Mouse (Mus musculus) lung, postnatal 10 days (tissue): ENCODE measurements at regions not wholly inside any gene's neighbourhood (a gene's known extent, or its start where the extent isn't known, plus 50 kb on each side); places are given as distances from the start of the nearest gene placed in this dataset.
A peak's percentile ranks its signal among the peaks of the same experiment; 100 is the strongest.

ENCODE experiments used
- DNase-seq: peaks from one replicate; pipeline ENCODE4 v3.0.0; 2021

DNA sequence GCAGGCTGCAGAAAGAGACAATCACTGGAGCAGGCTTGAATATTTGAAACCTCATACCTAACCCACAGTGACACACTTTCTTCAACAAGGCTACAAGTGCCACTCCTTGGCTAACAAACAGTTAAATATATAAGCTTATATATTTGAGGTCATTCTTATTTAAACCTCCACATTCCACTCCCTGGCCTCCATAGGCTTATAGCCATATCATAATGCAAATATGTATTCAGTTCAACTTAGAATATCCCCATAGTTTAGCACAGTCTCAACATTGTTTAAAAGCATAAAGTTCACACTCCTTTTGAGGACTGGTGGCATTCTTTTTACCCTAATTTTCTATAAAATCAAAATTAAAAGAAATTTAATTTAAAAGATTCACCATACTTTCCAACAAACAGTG, 390.0 kb upstream of the Mef2c start:
- no peak for DNase-seq

DNA sequence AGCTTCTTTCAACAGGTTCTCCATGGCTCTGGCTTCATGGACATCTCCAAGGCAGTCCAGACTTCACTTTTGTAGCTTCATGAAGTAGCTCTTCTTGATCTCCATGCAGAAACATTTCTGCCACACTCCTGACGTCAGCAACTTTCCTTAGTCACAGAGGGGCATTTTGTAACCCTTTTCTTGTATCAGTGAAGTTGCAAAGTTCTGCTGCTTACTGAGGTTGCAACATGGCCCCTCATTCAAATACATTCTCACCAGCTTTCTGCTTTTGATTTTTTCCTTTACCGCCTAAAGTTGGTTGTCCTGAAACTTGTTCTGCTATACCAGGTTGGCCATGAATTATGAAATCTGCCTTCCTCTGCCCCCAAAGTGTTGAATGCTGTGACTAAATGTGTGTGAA, 389.4 kb upstream of the Mef2c start:
- DNase-seq = no peak

DNA sequence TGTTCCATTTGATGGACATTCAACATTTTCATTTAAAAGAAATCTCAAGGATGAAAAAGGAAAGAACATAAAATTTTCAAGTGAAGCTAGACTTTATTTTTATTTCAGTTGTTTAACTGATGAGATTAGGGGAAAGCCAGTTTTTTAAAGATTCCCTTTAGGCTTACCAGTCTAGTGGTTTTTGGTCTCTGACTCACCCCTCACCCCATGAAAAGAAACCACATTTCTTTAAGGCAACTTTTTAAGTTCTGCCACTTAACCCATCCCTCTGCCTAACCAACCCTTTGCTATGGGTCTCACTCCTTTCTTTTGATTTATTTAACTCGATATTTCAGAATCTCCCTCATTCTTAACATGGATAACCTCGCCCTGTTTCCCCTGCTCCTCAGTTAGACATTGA, 388.1 kb upstream of the Mef2c start:
- DNase-seq = no peak

DNA sequence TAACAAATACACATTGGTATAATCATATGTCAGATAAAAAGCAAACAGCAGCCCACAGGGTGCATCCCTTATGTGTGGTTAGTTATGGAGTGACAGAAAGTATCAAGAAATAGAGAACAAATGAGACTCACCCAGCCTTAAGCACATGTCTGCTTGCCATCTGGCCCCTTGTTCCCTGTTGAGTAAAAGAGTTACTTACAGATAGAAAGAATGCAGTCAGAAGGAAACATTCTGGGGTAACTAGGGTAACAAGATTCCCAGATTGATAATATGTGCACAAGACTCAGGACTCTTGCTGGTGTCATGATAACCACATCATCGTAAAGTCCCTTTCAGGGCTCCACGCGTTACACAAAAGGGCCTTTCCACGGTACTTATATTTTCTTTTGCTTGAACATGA, 383.5 kb upstream of the Mef2c start:
- no peak for DNase-seq

DNA sequence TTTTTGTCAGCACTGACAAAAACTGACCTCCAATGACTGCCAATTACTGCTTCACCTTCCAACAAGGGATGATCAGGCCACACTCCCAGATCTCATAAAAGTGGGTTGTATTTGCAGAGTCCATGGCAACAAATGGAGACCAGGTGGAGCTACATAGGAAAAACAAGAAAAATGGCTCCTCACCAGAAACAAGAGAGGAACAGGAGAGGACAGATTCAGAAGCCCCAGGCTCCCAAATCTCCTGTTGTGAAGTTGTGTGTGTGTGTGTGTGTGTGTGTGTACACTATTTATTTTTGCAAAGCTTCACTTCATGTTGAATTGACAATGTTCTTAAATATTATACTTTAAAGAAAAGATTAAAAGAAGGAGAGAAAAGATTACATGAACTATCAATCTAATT, 380.2 kb upstream of the Mef2c start:
- DNase-seq = no peak

DNA sequence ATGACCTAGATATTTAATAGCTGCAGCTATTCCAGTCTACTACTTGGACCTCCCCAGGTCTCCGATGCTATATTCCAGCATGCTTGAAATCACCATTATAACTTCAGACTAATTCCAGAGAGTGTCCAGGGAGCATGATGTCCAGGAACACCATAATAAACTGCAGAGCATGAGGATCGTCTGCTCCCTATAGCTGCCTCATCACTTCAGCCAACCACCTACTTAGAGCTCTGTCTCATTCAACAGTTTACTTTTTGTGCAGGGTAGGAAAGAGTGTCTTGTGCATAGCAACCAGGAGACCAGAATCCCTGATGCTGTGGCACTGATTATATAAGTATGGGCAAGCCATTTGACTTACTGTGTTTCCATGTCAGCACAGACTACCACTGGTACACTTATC, 379.2 kb upstream of the Mef2c start:
- no peak for DNase-seq

DNA sequence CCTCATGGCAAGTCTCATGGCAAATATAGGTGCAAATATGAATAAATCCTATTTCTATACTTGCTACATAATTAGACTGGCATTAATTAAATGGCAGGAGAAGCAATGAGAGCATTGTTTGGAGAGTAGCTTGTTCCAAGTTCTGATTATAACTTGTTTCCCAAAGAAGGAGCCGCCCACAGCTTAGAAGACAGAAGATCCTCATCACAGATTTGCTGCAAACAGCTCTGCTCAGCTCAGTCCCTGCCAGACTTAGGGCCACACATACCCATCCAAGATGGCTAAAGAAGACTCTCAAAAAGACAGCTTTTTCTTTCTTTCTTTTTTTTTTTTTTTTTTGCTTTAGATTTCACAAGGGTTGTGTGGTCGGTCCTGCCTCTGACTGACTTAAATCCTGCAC, 377.4 kb upstream of the Mef2c start:
- no peak for DNase-seq

DNA sequence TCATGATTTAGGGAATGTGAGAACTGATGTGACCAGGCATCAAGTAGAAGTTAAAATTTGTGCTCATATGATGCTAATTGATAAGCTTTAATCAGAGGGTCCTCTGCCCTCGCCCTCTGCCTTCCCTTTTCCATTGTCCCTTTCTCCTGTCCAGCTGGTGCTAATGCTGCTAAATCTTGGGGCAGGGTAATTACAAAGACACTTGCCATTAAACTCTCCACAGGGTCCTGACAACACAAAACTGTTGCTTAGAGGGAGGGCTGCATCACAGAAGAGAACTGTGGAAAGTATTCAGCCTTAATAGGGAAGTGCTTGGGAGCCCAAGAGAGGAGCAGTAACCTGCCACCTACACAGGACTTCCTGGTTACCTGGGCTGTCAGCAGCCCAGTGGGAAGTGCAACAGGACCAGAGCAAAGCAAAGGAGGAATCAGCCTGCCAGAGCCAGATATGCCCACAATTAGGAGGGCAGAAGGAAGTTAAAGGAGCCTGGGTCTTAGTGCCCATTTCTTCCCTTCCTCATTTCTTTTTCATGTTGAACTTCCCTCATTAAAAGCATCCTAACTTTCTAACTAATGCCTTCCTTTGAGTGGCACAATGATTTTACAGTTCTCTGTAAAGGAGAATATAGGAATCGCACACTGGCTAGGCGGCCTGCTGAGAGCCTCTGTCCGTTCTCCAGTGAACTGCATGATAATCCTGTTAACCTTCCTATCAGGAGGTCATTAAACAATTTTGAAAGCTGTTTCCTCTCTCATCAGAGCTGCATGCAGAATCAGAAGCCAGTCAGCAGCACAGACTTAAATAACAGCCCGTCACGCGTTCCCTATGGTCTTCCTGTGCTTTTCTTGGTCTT, 372.5 kb upstream of the Mef2c start:
- DNase-seq = no peak

DNA sequence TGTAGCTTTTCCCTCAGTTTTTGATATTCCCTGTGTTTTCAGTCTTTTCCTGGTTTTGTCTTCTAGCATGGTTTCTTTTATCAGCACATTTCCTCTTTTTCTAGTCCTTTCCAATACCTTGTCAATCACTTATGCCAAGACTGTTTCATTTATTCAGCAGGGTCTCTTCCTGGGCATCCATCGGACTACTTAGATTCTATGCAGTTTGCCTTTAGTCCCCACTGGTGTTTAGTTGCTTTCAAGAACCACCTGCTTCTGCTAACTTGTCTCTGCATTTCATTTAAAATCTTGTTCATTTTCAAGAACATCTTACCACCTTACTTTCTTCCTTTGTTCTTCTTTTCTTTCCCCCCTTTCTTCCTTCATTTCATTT, 371.9 kb upstream of the Mef2c start:
- no peak for DNase-seq

DNA sequence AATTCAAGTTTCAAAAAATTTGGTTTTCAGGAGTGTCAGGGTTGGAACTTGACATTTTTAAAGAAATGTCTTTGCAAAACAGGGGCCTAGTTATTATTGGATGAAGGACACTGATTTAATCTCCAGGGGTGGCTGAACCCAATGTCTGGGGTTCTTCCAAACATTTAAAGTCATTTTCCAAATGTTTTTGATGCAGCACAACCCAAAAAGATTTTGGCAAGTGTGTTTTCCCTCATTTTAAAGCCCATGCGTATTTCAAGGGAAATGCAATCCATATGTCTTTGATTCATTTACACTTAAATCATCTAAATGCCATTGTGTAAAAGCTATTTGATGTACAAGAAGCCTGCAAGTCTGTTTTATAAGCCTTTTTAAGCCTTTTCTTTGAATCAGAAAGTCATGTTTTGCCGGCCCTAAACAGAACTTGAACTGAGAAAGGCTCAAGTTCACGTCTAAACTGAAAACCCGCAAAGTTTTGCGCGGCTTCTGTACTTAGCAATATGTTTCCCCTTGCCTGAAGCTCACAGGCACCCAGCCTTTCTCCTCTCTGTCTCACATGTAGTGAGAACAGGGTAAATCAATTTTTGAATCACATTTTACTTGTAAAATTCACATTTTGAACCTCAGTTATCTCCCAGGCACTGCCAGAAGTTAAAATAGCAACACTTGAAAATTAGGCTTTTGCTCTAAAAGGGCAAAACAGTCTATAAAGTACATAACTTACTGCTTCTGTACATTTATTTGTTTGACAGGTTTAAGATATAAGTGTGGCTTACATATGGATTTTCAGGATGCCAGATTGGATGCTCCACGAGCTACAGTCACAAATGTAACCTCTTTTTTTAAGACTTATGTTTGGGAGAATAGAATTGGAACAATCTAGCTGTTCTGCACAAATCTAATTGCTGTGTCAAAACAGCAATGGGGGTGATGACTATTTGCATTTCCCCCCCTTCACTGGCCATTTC, 370.9 kb upstream of the Mef2c start:
- DNase-seq = no peak

DNA sequence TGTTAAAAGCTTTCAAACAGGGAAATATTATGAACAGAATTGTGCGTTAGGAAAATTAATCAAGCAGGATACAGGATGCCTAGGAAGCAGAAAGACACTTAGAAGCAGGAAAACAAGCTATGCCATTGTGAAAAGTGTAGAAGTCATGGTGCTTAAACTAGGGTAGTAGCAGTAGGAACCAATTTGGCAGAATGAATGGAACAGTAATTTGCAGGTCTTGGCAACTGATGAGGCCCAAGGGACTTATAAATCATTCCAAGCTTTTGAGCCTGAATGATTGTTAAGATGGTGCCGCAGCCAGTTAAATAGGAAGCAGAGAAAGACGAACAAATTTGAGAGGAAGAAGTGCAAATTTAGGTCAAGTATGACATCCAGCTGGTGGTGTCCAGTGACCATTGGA, 360.5 kb upstream of the Mef2c start:
- DNase-seq = no peak

DNA sequence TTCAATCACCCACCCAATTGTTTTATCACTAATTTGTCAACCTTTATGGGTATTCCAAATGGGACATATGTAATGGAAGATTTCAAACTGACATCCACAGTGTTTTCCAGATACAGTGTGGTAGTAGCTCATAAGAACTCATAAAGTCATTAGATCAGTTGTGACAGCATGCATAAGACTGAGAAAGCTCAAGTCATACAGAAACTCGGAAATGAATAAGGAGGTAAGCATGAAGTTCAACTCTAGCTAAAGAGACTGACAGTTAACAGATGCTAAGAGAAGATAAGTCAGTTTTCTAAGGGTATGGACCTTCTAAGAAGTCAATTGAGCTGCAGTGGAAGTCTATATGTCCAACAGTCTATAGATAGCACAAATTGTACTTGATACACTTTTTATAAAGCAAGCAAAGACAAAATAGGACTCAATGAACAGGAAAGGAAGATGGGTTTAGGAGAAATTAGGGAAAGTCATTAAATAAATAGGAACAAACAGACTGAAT, 349.2 kb upstream of the Mef2c start:
- DNase-seq = no peak

DNA sequence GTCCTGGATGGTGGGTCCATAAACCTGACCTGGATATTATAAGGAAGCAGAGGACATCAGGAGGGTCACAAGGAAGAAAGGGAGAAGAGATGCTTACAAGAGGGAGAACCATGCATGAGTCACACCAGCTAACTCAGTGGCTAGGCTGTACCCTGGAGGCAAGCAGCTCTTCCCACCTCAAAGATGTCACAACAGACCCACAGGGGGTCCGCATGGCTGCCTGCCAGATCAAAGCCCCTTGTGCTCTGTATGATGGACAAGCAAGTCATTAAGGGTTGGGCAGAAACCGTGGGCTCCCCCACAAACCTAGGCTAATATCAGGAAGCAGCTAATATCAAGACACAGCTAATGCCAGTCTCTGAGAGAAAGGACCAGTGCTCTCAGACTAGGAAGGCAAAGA, 343.9 kb upstream of the Mef2c start:
- DNase-seq = peak; percentile 4

DNA sequence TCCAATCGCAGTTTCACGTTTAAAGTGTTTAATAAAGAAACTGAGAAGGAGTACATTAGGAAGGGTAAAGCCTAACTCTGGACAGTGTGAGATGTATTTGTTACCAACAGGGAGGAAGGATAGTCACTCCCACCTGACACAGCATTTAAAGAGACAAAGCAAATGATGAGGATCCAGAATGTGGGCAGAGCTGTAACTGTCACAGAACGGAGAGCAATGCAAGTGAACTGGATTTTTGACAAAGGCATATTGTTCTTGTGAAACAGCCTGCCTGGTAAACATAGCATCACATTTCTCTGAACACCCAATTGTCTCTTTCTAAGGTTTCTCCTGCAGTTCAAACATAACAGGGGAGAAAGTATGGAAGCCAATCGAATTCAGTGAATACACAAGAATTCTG, 341.1 kb upstream of the Mef2c start:
- DNase-seq = no peak

DNA sequence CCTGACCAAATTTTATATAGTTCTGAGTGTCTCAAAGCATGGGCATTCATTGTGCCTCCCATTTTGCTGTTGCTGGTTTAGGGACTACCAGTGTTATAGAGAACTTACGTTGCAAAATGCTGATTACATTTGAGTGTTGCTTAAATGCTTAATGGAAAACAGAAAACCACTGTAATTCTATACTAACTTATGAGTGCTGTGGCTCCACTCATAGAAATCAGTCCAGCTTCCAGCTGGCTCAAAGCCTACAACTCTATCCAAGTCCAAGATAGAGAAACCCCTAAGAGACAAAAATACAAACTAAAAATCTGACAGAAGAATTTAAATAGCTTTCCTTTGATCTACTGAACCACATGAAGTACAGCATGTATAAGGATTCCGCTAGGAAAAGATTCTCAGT, 328.7 kb upstream of the Mef2c start:
- DNase-seq = no peak

DNA sequence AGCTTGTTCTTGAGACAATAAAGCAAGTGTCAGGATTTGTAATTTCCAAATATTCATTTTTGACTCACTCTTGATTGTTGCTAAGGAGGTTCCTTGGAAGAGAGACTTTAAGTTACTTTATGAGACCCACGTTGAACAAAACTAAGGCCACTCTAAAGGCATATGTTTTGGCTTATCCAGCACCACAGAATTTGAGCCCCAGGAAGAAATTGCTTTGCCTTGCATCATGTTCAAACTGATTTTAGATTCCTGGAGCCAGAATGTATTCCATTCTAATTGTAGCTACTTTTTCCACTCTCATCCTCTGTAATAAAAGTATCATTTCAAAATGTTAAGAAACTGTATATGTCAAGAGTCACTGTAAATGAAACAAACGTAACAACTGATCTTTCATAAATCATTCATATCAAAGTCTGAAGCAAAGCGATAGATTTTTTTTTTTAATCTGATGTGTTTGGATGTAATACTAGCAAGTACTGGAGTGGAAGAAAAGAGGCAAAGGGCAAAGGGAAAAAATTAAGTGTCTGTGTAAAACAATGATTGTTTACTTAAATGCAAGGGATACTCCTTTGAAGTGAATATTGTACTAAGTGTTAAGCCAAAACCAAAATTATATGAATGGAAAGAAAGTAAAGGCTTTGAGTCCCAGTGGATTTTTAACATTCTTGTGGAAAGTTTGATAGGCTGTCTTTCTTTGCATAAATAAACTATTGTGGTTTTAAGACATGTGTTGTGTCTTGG, 301.7 kb upstream of the Mef2c start:
- DNase-seq = no peak

DNA sequence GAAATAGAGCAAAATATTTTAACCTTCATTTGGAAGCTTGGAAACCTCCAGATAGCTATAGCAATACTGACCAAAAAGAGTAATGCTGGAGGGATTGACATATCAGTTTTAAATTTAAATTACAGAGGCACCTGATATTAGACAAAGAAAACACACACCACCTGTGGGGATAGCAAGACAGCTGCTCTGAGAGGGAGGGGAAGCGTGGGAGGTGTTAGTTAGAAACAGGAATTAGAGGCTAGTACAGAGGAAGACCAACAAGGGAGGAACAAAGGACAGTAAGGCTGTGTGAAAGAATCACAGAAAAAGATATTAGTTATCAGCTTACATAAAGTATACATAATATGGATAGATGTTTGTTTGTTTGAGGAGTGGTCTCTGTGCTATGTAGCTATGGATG, 297.2 kb upstream of the Mef2c start:
- DNase-seq = no peak

DNA sequence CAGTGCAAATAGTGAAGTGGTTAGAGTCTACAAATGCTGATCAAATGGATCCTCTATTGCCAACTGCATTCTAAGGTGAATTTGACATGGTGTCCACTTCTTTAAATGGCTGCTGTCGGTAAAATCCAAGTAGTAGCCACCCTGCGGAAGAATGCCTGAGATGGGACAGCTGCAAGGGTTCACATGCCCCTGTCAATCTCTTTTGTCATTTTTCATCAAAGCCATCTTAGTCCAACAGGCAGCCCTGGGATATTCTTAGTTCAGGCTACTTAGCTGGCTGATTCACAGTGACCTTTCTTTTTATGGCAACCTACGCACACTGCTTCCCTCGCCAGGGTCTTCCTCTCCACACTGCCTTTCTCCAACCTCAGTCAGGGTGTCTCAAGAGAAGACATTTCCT, 296.3 kb upstream of the Mef2c start:
- no peak for DNase-seq

DNA sequence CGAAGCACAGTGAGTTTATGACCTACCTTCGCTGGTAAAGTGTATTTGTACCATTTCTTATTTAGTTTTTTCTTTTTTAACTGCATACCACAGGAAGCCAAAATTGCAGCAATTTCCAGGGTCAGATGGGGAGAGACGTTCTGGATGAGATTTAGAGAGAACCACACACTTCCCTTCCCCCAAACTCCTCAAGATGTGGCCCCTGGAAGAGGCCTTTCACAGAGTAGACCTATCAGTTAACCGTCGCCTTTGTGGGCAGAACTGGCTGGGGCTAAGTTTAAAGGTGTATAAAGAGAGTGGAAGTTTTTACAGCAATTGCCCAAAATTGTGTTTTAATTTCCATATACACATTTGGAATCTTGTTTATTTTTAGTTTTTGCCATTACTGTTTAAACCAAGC, 295.7 kb upstream of the Mef2c start:
- DNase-seq = no peak

DNA sequence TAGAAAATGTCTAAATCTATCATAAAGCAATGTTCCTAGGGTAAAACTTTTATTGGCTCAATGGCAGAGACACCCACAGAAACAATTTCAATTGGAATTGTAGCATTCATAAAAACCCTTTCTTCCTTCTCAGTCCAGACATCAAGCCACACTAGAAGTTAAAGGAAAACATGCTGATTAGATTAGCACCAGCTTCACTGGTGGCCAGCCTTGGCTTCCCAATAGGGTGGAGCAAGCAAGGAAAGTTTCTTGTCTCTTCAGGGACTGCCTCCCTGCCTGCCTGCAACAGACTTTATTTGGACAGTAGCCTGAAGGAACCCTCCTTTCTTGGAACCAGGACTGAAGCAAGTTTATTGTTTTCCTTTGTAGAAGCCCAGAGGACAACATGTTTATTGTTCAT, 289.0 kb upstream of the Mef2c start:
- DNase-seq = no peak

DNA sequence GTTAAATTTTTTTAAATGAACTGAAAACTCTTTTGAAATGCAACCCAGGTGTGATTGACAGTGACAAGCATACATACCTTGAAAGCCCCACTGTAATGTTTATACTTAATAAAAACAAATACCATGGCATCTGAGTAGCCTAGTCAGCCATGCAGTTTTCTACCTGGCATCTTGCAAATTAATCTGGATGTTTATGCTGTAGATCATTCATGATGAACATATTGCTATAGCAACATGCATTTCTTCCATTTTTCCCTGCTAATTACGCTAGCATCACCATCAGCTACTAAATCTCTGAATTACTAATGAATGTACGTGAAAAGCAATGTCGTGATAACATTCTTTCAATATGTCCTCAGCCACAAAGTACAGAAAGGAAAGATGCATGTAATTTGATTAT, 287.4 kb upstream of the Mef2c start:
- no peak for DNase-seq

DNA sequence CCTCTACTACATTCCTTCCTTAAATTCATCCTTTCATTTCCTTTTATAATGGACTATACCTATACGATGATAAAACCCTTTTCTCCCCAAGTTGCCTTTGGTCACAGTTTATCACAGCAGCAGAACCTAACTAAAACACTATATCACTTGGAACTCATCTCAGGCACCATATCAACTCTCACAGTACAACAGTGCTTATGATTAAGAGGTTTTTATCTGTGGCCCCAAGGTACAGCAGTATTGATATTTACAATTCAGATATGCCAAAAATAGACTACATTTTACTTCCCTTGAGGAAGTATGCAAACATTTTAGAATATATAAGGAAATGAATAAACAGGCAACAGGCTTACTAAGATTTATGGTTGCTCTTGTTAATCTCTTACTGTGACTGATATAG, 251.4 kb upstream of the Mef2c start:
- DNase-seq = no peak

DNA sequence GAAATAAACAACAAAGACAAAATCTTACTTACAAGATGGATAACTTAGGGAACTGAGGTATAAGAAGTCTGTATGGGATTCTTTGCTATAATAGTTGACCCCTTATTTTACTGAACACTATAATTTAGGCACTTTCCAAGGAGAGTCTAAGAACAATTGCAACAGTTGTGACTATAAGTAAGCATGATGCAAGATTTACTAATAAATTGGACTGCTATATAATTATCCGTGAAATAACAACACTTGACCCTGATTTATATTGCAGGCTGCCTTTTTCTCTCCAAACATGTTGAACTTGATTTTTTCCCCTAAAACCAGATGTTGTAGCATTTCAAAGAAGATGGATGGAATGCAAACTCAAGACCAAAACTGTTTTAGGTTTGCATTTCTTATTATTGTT, 237.2 kb upstream of the Mef2c start:
- no peak for DNase-seq
